Mouse (Mus musculus) lung, embryonic 16.5 days (tissue): ENCODE data around the gene Cdh4. TPM values are rescaled to one million over a fixed set of nuclear protein-coding genes. Genes with fewer than 3 reads are reported as not detected.

Experiments
- ATAC-seq: fragments of 200-750 bp; cut with Nextera tagmentation; 2 replicates; pipeline ENCODE4 v1.8.0; 2017; ENCODE audit warnings: low read depth, mild to moderate bottlenecking, moderate library complexity
- H3K27ac ChIP-seq: fragments of 300-500 bp; sonication (generic); 2 replicates; pipeline ENCODE4 v1.5.1; 2014; ENCODE audit warnings: mild to moderate bottlenecking, control low read depth, low read length
- H3K27me3 ChIP-seq: fragments of 300-500 bp; sonication (generic); 2 replicates; pipeline ENCODE4 v1.6.1; 2014; ENCODE audit warnings: low read depth, low read length, mixed read lengths; ENCODE audit not compliant: control insufficient read depth, insufficient read depth
- H3K36me3 ChIP-seq: fragments of 300-500 bp; sonication (generic); 2 replicates; pipeline ENCODE4 v1.6.1; 2014; ENCODE audit warnings: low read length; ENCODE audit not compliant: control insufficient read depth, insufficient read depth
- H3K4me1 ChIP-seq: fragments of 300-500 bp; sonication (generic); replicated peaks from 2 replicates; pipeline ENCODE4 v1.6.1; 2014; ENCODE audit warnings: low read length, mixed read lengths; ENCODE audit not compliant: control insufficient read depth, insufficient read depth
- H3K4me2 ChIP-seq: fragments of 300-500 bp; sonication (generic); 2 replicates; pipeline ENCODE4 v1.6.1; 2014; ENCODE audit warnings: low read depth, low read length, control low read depth
- H3K4me3 ChIP-seq: fragments of 300-500 bp; sonication (generic); 2 replicates; pipeline ENCODE4 v1.5.1; 2014; ENCODE audit warnings: mild to moderate bottlenecking, low read length, control low read depth
- H3K9ac ChIP-seq: fragments of 300-500 bp; sonication (generic); 2 replicates; pipeline ENCODE4 v1.6.1; 2014; ENCODE audit warnings: low read length, control low read depth
- H3K9me3 ChIP-seq: fragments of 300-500 bp; sonication (generic); 2 replicates; pipeline ENCODE4 v1.6.1; 2016; ENCODE audit warnings: low read length; ENCODE audit not compliant: control insufficient read depth
- WGBS: fragments of 180-500 bp; shearing (Covaris S2); extraction: QIAGEN DNeasy Blood & Tissue Kit; methylation state at CpG from one replicate; pipeline ENCODE4 v1.1.7; 2014; 5-methylcytosine and 5-hydroxymethylcytosine counted together
- polyA plus RNA-seq: library from polyadenylated mRNA; unstranded; fragments of >200 nt; fragmentation: Nextera tagmentation; extraction: Ambion mirVana; gene quantifications from 2 replicates; pipeline ENCODE4 v1.2.1, GENCODE M21; 2015

Cdh4 gene
- polyA plus RNA-seq, 1 experiment from 2014 or later, result 7.0 TPM

GRCm38 (mm10) chr2:179491891-179492290, 49.7 kb downstream of the Cdh4 start:
- H3K36me3 ChIP-seq, result no peaks in the 10 kb centered on the region
- H3K27ac ChIP-seq, result no peak overlapping the region
- 61% methylated on average over 11 of the region's 11 CpGs for WGBS
- no peaks in the 10 kb centered on the region for H3K27me3 ChIP-seq
- no peak overlapping the region for H3K4me3 ChIP-seq
- no peak overlapping the region for H3K9ac ChIP-seq
- H3K4me1 ChIP-seq, result no peaks in the 10 kb centered on the region
- no peak overlapping the region for H3K4me2 ChIP-seq
- ATAC-seq, result no peak
- H3K9me3 ChIP-seq, result no peaks in the 10 kb centered on the region

- Histone ChIP-seq H3K4me2 (no peak overlapping the region), H3K9me3 (no peaks in the 10 kb centered on the region), H3K9ac (no peak overlapping the region), H3K36me3 (no peaks in the 10 kb centered on the region), H3K4me3 (no peak overlapping the region), H3K27ac (no peak overlapping the region), H3K27me3 (no peaks in the 10 kb centered on the region), H3K4me1 (no peaks in the 10 kb centered on the region)
- ATAC-seq, result peak; percentile 28; the same call in 1 of the 2 replicates
- 81% methylated on average over 1 of the region's 1 CpGs for WGBS
Measured at GRCm38 (mm10) chr2:179494276-179494675, 52.0 kb downstream of the Cdh4 start.

- ATAC-seq, result no peak
- WGBS, result 87% methylated on average over 16 of the region's 16 CpGs
Measured at GRCm38 (mm10) chr2:179510439-179510838, 68.2 kb downstream of the Cdh4 start.

GRCm38 (mm10) chr2:179516559-179516958, 74.3 kb downstream of the Cdh4 start:
- ATAC-seq, result no peak
- no peak overlapping the region for H3K4me3 ChIP-seq
- no peaks in the 10 kb centered on the region for H3K27me3 ChIP-seq
- no peaks in the 10 kb centered on the region for H3K4me1 ChIP-seq
- WGBS, result 75% methylated on average over 9 of the region's 9 CpGs
- no peak overlapping the region for H3K27ac ChIP-seq
- no peak overlapping the region for H3K4me2 ChIP-seq
- no peaks in the 10 kb centered on the region for H3K36me3 ChIP-seq
- no peak overlapping the region for H3K9ac ChIP-seq
- H3K9me3 ChIP-seq, result no peaks in the 10 kb centered on the region

More at GRCm38 (mm10) chr2:179510439-179510838, 68.2 kb downstream of the Cdh4 start:
- Histone ChIP-seq H3K27ac (no peak overlapping the region), H3K4me2 (no peak overlapping the region), H3K9me3 (no peaks in the 10 kb centered on the region), H3K4me3 (no peak overlapping the region), H3K36me3 (no peaks in the 10 kb centered on the region), H3K27me3 (no peaks in the 10 kb centered on the region), H3K9ac (no peak overlapping the region), H3K4me1 (no peaks in the 10 kb centered on the region)

GRCm38 (mm10) chr2:179518456-179519032, 76.3 kb downstream of the Cdh4 start:
- H3K4me1 ChIP-seq, result no peaks in the 10 kb centered on the region
- H3K9ac ChIP-seq, result no peak overlapping the region
- 59% methylated on average over 14 of the region's 14 CpGs for WGBS
- no peaks in the 10 kb centered on the region for H3K27me3 ChIP-seq
- H3K4me2 ChIP-seq, result no peak overlapping the region
- H3K9me3 ChIP-seq, result no peaks in the 10 kb centered on the region
- H3K27ac ChIP-seq, result no peak overlapping the region
- H3K4me3 ChIP-seq, result no peak overlapping the region
- no peaks in the 10 kb centered on the region for H3K36me3 ChIP-seq
- ATAC-seq, result no peak

- whole genome bisulfite sequencing, result 86% methylated on average over 7 of the region's 7 CpGs
- H3K27me3 ChIP-seq, result no peaks in the 10 kb centered on the region
- H3K4me2 ChIP-seq, result no peak overlapping the region
- H3K36me3 ChIP-seq, result no peaks in the 10 kb centered on the region
- H3K9me3 ChIP-seq, result no peaks in the 10 kb centered on the region
- no peak overlapping the region for H3K4me3 ChIP-seq
- H3K27ac ChIP-seq, result no peak overlapping the region
- H3K9ac ChIP-seq, result no peak overlapping the region
- H3K4me1 ChIP-seq, result no peaks in the 10 kb centered on the region
- ATAC-seq, result no peak
Measured at GRCm38 (mm10) chr2:179519161-179519560, 76.9 kb downstream of the Cdh4 start.

GRCm38 (mm10) chr2:179519931-179520330, 77.7 kb downstream of the Cdh4 start:
- Histone ChIP-seq H3K27ac (no peak overlapping the region), H3K4me3 (no peak overlapping the region), H3K9ac (no peak overlapping the region), H3K4me1 (no peaks in the 10 kb centered on the region), H3K4me2 (no peak overlapping the region), H3K36me3 (no peaks in the 10 kb centered on the region), H3K9me3 (no peaks in the 10 kb centered on the region), H3K27me3 (no peaks in the 10 kb centered on the region)
- ATAC-seq, result no peak
- 44% methylated on average over 7 of the region's 7 CpGs for WGBS

- H3K4me2 ChIP-seq, result no peak overlapping the region
- ATAC-seq, result no peak
- WGBS, result 74% methylated on average over 6 of the region's 6 CpGs
- H3K9ac ChIP-seq, result no peak overlapping the region
- no peak overlapping the region for H3K27ac ChIP-seq
- H3K9me3 ChIP-seq, result no peaks in the 10 kb centered on the region
- H3K4me1 ChIP-seq, result no peaks in the 10 kb centered on the region
- H3K27me3 ChIP-seq, result no peaks in the 10 kb centered on the region
- no peak overlapping the region for H3K4me3 ChIP-seq
- H3K36me3 ChIP-seq, result no peaks in the 10 kb centered on the region
Measured at GRCm38 (mm10) chr2:179520941-179521340, 78.7 kb downstream of the Cdh4 start.

GRCm38 (mm10) chr2:179521444-179521843, 79.2 kb downstream of the Cdh4 start:
- H3K27ac ChIP-seq, result no peak overlapping the region
- no peak overlapping the region for H3K4me3 ChIP-seq
- 76% methylated on average over 5 of the region's 5 CpGs for WGBS
- H3K9me3 ChIP-seq, result no peaks in the 10 kb centered on the region
- no peaks in the 10 kb centered on the region for H3K36me3 ChIP-seq
- no peak for ATAC-seq
- no peaks in the 10 kb centered on the region for H3K4me1 ChIP-seq
- no peaks in the 10 kb centered on the region for H3K27me3 ChIP-seq
- no peak overlapping the region for H3K9ac ChIP-seq
- H3K4me2 ChIP-seq, result no peak overlapping the region

GRCm38 (mm10) chr2:179522141-179522540, 79.9 kb downstream of the Cdh4 start:
- Histone ChIP-seq H3K4me2 (no peak overlapping the region), H3K4me1 (no peaks in the 10 kb centered on the region), H3K36me3 (no peaks in the 10 kb centered on the region), H3K9ac (no peak overlapping the region), H3K27ac (no peak overlapping the region), H3K9me3 (no peaks in the 10 kb centered on the region), H3K4me3 (no peak overlapping the region), H3K27me3 (no peaks in the 10 kb centered on the region)
- 45% methylated on average over 8 of the region's 8 CpGs for WGBS
- ATAC-seq, result no peak
